Mouse (Mus musculus) hindbrain, embryonic 16.5 days (tissue): ENCODE data around the gene Slc23a2. TPM values are rescaled to one million over a fixed set of nuclear protein-coding genes. Genes with fewer than 3 reads are reported as not detected.
A peak's percentile ranks its signal among the peaks of the same experiment; 100 is the strongest.

Experiments used
- ATAC-seq: fragments of 200-750 bp; cut with Nextera tagmentation; 2 replicates; pipeline ENCODE4 v1.8.0; 2017; ENCODE audit warnings: moderate TSS enrichment, moderate library complexity
- H3K27ac ChIP-seq: fragments of 300-500 bp; sonication (generic); 2 replicates; pipeline ENCODE4 v1.5.1; 2014; ENCODE audit warnings: low read depth, mild to moderate bottlenecking, control low read depth, low read length, moderate library complexity
- H3K27me3 ChIP-seq: fragments of 300-500 bp; sonication (generic); replicated peaks from 2 replicates; pipeline ENCODE4 v1.6.1; 2014; ENCODE audit warnings: low read length; ENCODE audit not compliant: control insufficient read depth, insufficient read depth
- H3K36me3 ChIP-seq: fragments of 300-500 bp; sonication (generic); 2 replicates; pipeline ENCODE4 v1.6.1; 2014; ENCODE audit warnings: mild to moderate bottlenecking, low read length, moderate library complexity, mixed read lengths; ENCODE audit not compliant: control insufficient read depth, insufficient read depth
- H3K4me1 ChIP-seq: fragments of 300-500 bp; sonication (generic); 2 replicates; pipeline ENCODE4 v1.6.1; 2014; ENCODE audit warnings: low read depth, low read length; ENCODE audit not compliant: control insufficient read depth, insufficient read depth
- H3K4me2 ChIP-seq: fragments of 300-500 bp; sonication (generic); 2 replicates; pipeline ENCODE4 v1.6.1; 2014; ENCODE audit warnings: mild to moderate bottlenecking, low read length, control low read depth, moderate library complexity
- H3K4me3 ChIP-seq: fragments of 300-500 bp; sonication (generic); 2 replicates; pipeline ENCODE4 v1.5.1; 2014; ENCODE audit warnings: mild to moderate bottlenecking, low read length, control low read depth, moderate library complexity
- H3K9ac ChIP-seq: fragments of 300-500 bp; sonication (generic); 2 replicates; pipeline ENCODE4 v1.6.1; 2014; ENCODE audit warnings: low read depth, mild to moderate bottlenecking, control low read depth, low read length, moderate library complexity
- H3K9me3 ChIP-seq: fragments of 300-500 bp; sonication (generic); 2 replicates; pipeline ENCODE4 v1.6.1; 2014; ENCODE audit warnings: mild to moderate bottlenecking, low read length, moderate library complexity; ENCODE audit not compliant: control insufficient read depth
- WGBS: fragments of 180-500 bp; shearing (Covaris S2); extraction: QIAGEN DNeasy Blood & Tissue Kit; methylation state at CpG from one replicate; pipeline ENCODE4 v1.1.7; 2014; 5-methylcytosine and 5-hydroxymethylcytosine counted together
- polyA plus RNA-seq: library from polyadenylated mRNA; unstranded; fragments of >200 nt; fragmentation: Nextera tagmentation; extraction: Ambion mirVana; gene quantifications from 2 replicates; pipeline ENCODE4 v1.2.1, GENCODE M21; 2015

The Slc23a2 gene
- polyA plus RNA-seq, 1 experiment from 2014 or later = 40.8 TPM

- peaks cover 11% of the 10 kb centered on the region for H3K4me1 ChIP-seq
- no peaks in the 10 kb centered on the region for H3K27me3 ChIP-seq
- no peaks in the 10 kb centered on the region for H3K9me3 ChIP-seq
- no peak overlapping the region for H3K27ac ChIP-seq
- H3K36me3 ChIP-seq = no peaks in the 10 kb centered on the region
- ATAC-seq = peak; percentile 40; the same call in 1 of the 2 replicates
- H3K4me3 ChIP-seq = no peak overlapping the region
- no peak overlapping the region for H3K9ac ChIP-seq
- H3K4me2 ChIP-seq = no peak overlapping the region
- 45% methylated on average over 9 of the region's 9 CpGs for WGBS
Observed at GRCm38 (mm10) chr2:132111266-132111665, 33.6 kb downstream of the Slc23a2 start.

DNA sequence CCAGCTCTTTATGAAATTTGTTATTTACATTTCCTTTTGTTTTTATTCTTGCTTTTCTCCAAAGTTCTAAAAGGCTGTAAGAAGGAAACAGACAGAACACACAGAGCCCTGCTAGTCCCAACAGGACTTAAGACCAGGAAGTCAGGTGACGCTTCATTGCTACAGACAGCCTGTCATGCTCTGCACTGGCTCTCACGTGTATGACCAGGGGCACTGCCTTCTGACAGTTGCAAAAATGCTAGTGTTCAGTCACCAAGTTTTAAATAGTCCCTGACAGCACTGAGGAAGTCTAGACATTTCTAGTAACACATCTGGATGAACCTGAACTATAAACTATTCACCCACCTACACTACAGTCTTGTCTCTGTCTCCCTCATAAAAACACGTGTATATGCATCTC is 34.2 kb downstream of the Slc23a2 start:
- H3K4me1 ChIP-seq = peaks cover 11% of the 10 kb centered on the region
- H3K4me2 ChIP-seq = no peak overlapping the region
- ATAC-seq = no peak
- no peak overlapping the region for H3K27ac ChIP-seq
- no peaks in the 10 kb centered on the region for H3K9me3 ChIP-seq
- no peak overlapping the region for H3K4me3 ChIP-seq
- no peak overlapping the region for H3K9ac ChIP-seq
- H3K36me3 ChIP-seq = no peaks in the 10 kb centered on the region
- no peaks in the 10 kb centered on the region for H3K27me3 ChIP-seq
- 63% methylated on average over 3 of the region's 3 CpGs for WGBS

DNA sequence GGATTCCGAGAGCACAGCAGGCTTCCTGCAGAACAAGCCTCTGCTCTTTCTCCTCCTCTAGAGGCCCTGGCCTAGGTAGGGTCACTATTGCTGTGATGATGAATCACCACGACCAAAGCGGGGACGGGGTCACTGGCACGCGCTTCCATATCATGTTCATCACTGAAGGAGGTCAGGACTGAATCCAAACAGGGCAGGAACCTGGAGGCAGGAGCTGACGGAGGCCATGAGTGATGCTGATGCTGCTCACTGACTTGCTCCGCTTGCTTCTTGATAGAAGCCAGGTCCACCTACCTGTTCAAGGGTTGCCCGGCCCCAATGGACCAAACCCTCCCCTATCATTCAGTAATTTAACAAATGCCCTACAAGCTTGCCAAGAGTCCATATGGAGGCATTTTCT is 35.9 kb downstream of the Slc23a2 start:
- Histone ChIP-seq H3K4me2 (no peak overlapping the region), H3K4me3 (no peak overlapping the region), H3K27me3 (no peaks in the 10 kb centered on the region), H3K9me3 (no peaks in the 10 kb centered on the region), H3K36me3 (no peaks in the 10 kb centered on the region), H3K27ac (no peak overlapping the region), H3K9ac (no peak overlapping the region), H3K4me1 (peaks cover 11% of the 10 kb centered on the region)
- WGBS = 97% methylated on average over 9 of the region's 9 CpGs
- ATAC-seq = no peak

DNA sequence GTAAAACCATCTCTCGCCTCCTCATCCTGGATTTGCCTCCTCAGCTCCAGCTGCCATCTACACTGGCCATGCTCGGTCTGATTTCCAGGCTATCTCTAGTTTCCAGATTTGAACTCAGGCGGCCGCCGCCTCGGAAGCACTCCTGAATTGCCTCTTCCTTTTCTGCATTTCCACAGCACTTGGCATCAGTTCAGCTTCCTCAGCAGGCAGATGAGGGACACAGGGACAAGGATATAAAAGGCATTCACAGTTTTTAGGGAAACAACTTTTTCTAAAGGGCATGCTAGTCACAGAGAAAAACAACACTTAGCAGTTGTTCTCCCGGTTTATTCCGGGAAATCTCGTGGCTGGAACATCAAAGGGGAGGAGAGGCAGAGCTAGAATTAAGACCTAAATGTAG is 37.3 kb downstream of the Slc23a2 start:
- no peak for ATAC-seq
- Histone ChIP-seq H3K4me3 (no peak overlapping the region), H3K4me1 (peaks cover 16% of the 10 kb centered on the region), H3K27me3 (no peaks in the 10 kb centered on the region), H3K4me2 (no peak overlapping the region), H3K27ac (peak overlapping the region; percentile 34), H3K9me3 (no peaks in the 10 kb centered on the region), H3K9ac (no peak overlapping the region), H3K36me3 (no peaks in the 10 kb centered on the region)
- WGBS = 62% methylated on average over 9 of the region's 9 CpGs

DNA sequence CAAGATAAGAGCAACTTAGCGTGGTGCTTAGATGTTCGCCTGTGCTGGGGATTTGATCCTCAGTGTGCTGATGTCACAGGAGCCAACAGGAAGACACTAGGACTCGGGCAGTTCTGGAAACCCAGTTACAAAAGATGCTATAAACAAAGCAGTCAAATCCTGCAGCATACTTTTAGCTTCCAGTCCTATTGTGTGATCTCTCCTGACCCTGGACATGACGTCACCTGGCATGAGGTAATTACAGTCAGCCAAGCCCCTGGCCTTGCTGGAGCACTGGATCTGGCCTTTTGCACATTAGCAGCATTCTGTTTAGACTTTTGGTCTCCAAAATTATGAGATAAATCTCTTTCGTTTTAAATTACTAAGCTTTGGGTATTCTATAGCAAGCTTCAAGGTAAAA is 38.8 kb downstream of the Slc23a2 start:
- WGBS = 76% methylated on average over 5 of the region's 5 CpGs
- H3K4me3 ChIP-seq = no peak overlapping the region
- H3K4me2 ChIP-seq = no peak overlapping the region
- no peak overlapping the region for H3K9ac ChIP-seq
- H3K4me1 ChIP-seq = peaks cover 14% of the 10 kb centered on the region
- H3K27ac ChIP-seq = no peak overlapping the region
- ATAC-seq = no peak
- H3K27me3 ChIP-seq = no peaks in the 10 kb centered on the region
- no peaks in the 10 kb centered on the region for H3K36me3 ChIP-seq
- H3K9me3 ChIP-seq = no peaks in the 10 kb centered on the region

- Histone ChIP-seq H3K36me3 (peaks cover 10% of the 10 kb centered on the region), H3K27me3 (no peaks in the 10 kb centered on the region), H3K4me1 (peaks cover 14% of the 10 kb centered on the region), H3K9me3 (no peaks in the 10 kb centered on the region), H3K4me3 (no peak overlapping the region), H3K27ac (no peak overlapping the region), H3K9ac (no peak overlapping the region), H3K4me2 (no peak overlapping the region)
- ATAC-seq = no peak
- WGBS = 18% methylated on average over 8 of the region's 8 CpGs
Observed at GRCm38 (mm10) chr2:132103265-132103664, 41.6 kb downstream of the Slc23a2 start.

DNA sequence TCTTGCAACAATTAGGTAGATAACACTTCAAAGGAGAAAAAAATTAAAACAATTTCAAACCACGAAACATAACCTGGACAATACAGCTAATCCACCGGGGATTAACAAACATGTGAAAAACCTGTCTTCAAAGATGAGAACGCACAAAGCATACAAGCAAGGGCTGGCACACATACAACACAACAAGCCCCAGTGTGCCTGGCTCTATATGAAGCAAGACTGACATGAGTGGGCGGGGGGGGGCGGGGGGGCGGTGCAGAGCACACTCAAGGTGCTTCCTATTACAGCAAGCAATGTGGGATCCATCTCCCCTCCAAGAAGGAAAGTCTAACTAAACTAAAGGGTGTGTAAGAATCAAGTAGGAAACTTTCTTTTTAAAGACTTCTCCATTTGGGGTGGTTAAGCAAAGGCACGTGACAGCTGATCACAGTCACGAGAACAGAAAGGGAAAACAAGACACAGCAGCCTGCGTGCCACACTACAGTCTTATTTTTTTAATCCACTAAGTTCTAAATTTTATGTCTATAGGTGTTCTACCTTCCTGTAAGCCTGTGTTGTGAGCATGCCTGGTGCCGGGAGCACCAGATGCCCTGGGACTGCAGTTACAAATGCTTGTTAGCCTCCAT is 42.3 kb downstream of the Slc23a2 start:
- Histone ChIP-seq H3K4me3 (no peak overlapping the region), H3K36me3 (peaks cover 11% of the 10 kb centered on the region), H3K9ac (no peak overlapping the region), H3K4me1 (peaks cover 13% of the 10 kb centered on the region), H3K27ac (no peak overlapping the region), H3K4me2 (no peak overlapping the region), H3K27me3 (no peaks in the 10 kb centered on the region), H3K9me3 (no peaks in the 10 kb centered on the region)
- no peak for ATAC-seq
- 76% methylated on average over 10 of the region's 10 CpGs for WGBS

- no peak overlapping the region for H3K27ac ChIP-seq
- peaks cover 4% of the 10 kb centered on the region; the same call in 1 of the 2 replicates for H3K4me1 ChIP-seq
- peaks cover 11% of the 10 kb centered on the region for H3K36me3 ChIP-seq
- no peak for ATAC-seq
- no peaks in the 10 kb centered on the region for H3K9me3 ChIP-seq
- H3K4me3 ChIP-seq = no peak overlapping the region
- H3K27me3 ChIP-seq = no peaks in the 10 kb centered on the region
- no peak overlapping the region for H3K4me2 ChIP-seq
- no peak overlapping the region for H3K9ac ChIP-seq
- WGBS = 68% methylated on average over 9 of the region's 9 CpGs
Observed at GRCm38 (mm10) chr2:132098942-132099672, 45.8 kb downstream of the Slc23a2 start.

DNA sequence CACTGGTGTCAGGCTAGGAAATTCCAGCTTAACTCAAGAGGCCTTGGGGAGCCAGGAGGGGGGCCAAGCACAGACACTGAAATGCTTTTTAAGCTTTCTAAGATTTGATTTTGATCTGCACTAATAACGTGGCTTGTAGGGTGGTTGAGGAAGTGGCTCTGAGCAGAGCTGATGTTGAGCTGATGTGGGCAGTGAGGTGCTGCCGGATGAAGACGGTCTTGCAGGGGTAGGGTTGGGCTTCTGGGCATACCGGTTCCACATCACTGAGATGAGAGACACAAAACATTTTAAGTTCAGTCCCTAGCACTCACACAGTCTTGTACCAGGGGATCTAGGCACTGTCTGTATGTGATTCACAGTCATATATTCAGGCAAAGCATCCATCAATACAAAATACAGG is 46.5 kb downstream of the Slc23a2 start:
- Histone ChIP-seq H3K4me3 (no peak overlapping the region), H3K4me2 (no peak overlapping the region), H3K4me1 (peaks cover 4% of the 10 kb centered on the region; the same call in 1 of the 2 replicates), H3K9me3 (no peaks in the 10 kb centered on the region), H3K36me3 (peaks cover 11% of the 10 kb centered on the region), H3K27ac (no peak overlapping the region), H3K27me3 (no peaks in the 10 kb centered on the region), H3K9ac (no peak overlapping the region)
- ATAC-seq = no peak
- 93% methylated on average over 4 of the region's 4 CpGs for WGBS
